Mouse (Mus musculus) ES-E14 (cell line): Measurements from ENCODE around the gene Susd2.

Experiments
- CHD2 ChIP-seq: IDR thresholded peaks from 2 replicates; pipeline ENCODE4 v1.6.1; 2014; ENCODE audit warnings: mild to moderate bottlenecking, low read depth, low read length, inconsistent platforms
- HCFC1 ChIP-seq: IDR thresholded peaks from 2 replicates; pipeline ENCODE4 v1.6.1; 2012; ENCODE audit warnings: low read length, inconsistent platforms, borderline replicate concordance; ENCODE audit not compliant: insufficient read depth
- MAFK ChIP-seq: IDR thresholded peaks from 2 replicates; pipeline ENCODE4 v1.6.1; 2014; ENCODE audit warnings: mild to moderate bottlenecking, low read depth, low read length, inconsistent platforms; ENCODE audit not compliant: insufficient read depth

- TF ChIP-seq MAFK (no peak), CHD2 (no peak), HCFC1 (no peak)
Observed at GRCm38 (mm10) chr10:75679204-75679603, 35.4 kb upstream of the Susd2 start.
